Mouse (Mus musculus) lung, adult 2 months (tissue): ENCODE measurements around the gene Znfx1. TPM values are rescaled to one million over a fixed set of nuclear protein-coding genes. Genes with fewer than 3 reads are reported as not detected.

Source experiments
- DNase-seq: peaks from one replicate; pipeline ENCODE4 v3.0.0; 2022
- H3K4me1 ChIP-seq: fragments of 200-500 bp; 2 replicates; pipeline ENCODE4 v1.6.1; 2011; ENCODE audit warnings: low read length; ENCODE audit not compliant: control insufficient read depth, insufficient read depth
- H3K4me3 ChIP-seq: fragments of 200-500 bp; replicated peaks from 2 replicates; pipeline ENCODE3; 2011; ENCODE audit warnings: low read depth, mild to moderate bottlenecking, control low read depth, low read length; ENCODE audit errors: extremely low read depth
- CTCF ChIP-seq: fragments of 200-500 bp; IDR thresholded peaks from 2 replicates; pipeline ENCODE4 v1.5.1; 2011; ENCODE audit warnings: mild to moderate bottlenecking, low read length, control low read depth; ENCODE audit not compliant: insufficient read depth
- POLR2A ChIP-seq: fragments of 200-500 bp; IDR thresholded peaks from 2 replicates; pipeline ENCODE4 v1.6.1; 2011; ENCODE audit warnings: low read depth, mild to moderate bottlenecking, control low read depth, low read length, borderline replicate concordance; ENCODE audit errors: extremely low read depth
- WGBS: fragments of 180-500 bp; shearing (Covaris S2); methylation state at CpG from one replicate; pipeline ENCODE4 v1.1.7; 2018; 5-methylcytosine and 5-hydroxymethylcytosine counted together
- polyA plus RNA-seq: library from polyadenylated mRNA; depleted of rRNA; stranded (reverse); fragments of >200 nt; gene quantifications from 2 replicates; pipeline ENCODE4 v1.2.3, GENCODE M21; 2012

Gene Znfx1
- polyA plus RNA-seq, 1 experiment: 46.6 TPM

DNA sequence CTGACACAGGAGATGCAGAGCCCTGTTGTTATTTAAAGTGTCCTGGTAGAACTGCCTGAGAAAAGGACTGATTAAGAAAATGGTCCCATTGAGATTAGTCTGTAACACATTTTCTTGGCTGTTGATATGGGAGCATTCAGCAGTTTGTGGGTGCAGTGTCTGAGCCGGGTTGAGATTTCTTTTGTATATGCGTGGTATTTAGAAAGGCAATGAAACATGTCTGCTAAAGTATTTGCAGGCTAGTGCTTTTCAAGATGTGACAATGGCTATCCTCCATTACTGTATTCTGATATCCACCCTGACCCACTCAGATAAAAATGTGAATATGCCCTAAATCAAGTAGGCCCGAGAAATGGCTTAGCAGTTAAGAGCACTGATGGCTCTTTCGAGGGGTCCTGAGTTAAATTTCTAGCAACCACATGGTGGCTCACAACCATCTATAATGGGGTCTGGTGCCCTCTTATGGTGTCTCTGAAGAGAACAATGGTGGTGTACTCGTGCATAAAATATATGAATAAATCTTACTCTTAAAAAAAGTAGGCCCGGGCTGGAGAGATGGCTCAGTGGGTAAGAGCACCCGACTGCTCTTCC lies 1.2 kb upstream of the Znfx1 start:
- TF ChIP-seq CTCF: no peak
- no peak for TF ChIP-seq POLR2A
- WGBS: 4% methylated on average over 7 of the region's 7 CpGs
- Histone ChIP-seq H3K4me1 (peaks cover 19% of the 10 kb centered on the region; the same call in 1 of the 2 replicates), H3K4me3 (peak overlapping the region; percentile 19)
- DNase-seq: no peak

DNA sequence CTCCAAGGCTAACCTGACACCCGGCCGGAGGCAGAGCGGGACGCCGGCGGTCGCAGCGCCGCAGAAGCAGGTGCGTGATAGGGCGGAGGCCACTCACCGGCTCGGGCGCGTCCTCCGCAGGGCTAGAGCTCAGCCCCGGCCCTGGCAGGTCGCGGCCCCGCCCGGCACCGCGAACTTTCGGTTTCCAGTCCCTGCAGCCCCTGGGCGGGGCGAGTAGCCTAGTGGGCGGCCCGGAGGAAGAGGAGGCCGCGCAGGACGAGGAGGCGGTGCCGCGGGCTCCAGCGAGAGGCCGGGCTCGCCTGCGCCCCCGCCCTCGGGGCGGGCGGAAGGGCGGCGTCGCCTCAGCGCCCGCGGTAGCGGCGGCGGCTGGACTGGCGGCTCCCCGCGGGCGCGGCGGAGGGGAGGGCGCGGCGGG lies 311 bp downstream of the Znfx1 start:
- Histone ChIP-seq H3K4me3 (peak overlapping the region; percentile 86), H3K4me1 (peaks cover 21% of the 10 kb centered on the region; the same call in 1 of the 2 replicates)
- TF ChIP-seq POLR2A: peak; percentile 74; the same call in 1 of the 2 replicates
- TF ChIP-seq CTCF: no peak
- under 1% methylated on average over 55 of the region's 60 CpGs for WGBS
- DNase-seq: peak; percentile 93

DNA sequence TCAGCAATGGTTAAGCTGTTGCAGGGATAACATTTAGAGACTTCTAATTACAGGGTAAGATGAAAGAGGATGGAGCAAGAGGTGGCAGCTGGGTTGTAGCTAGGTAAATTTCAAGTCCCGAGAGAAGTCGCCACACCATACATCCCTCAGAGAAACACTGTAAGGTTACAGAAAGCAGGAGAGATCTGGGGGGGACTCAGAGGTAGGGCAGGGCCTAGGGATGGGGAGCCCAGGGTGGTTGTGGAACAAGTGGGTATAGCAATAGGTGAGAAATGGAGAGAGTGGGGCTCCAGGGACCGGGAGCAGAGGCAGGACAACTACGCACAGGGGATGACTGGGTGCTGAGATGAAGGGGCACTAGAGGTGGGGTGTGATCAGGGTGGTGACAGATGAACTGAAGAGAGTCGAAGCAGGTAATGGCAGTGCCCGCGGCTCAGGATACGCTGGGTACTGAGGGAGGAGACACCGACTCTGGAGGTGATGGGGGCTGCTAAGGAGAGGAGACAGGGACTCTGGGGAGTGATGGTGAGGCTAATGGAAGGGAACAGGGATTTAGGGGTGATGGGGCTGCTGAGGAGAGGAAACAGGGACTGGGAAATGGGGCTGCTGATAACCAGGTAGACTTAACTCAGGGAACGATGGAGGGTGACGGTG lies 1.3 kb downstream of the Znfx1 start:
- no peak for DNase-seq
- H3K4me3 ChIP-seq: peak overlapping the region; percentile 81
- peaks cover 21% of the 10 kb centered on the region; the same call in 1 of the 2 replicates for H3K4me1 ChIP-seq
- 15% methylated on average over 11 of the region's 11 CpGs for WGBS
- TF ChIP-seq CTCF (no peak), POLR2A (no peak)

DNA sequence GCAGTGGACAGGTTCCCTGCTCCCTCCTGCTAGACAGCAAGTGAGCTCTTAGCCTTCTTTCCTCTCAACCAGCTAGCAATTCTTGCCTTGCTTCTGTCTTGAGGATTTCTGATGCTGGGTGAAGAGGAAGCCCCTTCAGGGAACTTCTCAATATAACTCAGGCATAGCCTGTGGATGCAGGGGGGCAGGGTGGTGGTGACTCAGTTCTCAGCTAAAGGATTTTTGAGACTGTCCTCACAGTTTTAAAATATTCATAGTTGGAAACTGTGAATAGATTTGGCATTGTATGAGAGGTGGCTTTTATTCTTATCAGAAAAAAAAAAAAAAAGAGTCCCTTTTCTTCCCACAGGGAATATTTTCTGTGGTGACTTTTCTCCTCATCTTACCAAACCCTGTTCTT lies 2.1 kb downstream of the Znfx1 start:
- Histone ChIP-seq H3K4me3 (no peak overlapping the region), H3K4me1 (peaks cover 22% of the 10 kb centered on the region)
- no peak for DNase-seq
- TF ChIP-seq CTCF: no peak
- TF ChIP-seq POLR2A: no peak

DNA sequence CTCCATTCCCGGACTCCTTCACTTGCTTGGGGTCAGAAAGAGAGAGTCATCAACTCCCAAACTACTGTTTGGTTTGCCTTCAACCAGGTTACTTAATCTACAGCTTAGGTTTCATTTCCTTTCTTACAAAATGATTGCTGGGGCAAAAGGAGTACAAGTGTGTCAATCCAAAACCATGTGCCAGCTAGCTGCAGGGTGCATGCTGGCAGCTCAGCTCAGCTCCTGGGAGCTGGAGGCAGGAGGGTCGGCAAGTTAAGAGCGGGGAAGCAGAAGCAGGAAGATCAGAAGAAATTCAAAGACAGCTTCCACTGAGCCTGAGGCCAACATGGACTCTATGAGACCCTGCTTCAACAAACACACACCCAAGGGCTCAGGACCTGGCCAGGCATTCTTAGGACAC lies 2.5 kb downstream of the Znfx1 start:
- H3K4me3 ChIP-seq: no peak overlapping the region
- 36% methylated on average over 3 of the region's 3 CpGs for WGBS
- peak; percentile 28 for DNase-seq
- H3K4me1 ChIP-seq: peaks cover 26% of the 10 kb centered on the region
- TF ChIP-seq POLR2A (no peak), CTCF (no peak)

DNA sequence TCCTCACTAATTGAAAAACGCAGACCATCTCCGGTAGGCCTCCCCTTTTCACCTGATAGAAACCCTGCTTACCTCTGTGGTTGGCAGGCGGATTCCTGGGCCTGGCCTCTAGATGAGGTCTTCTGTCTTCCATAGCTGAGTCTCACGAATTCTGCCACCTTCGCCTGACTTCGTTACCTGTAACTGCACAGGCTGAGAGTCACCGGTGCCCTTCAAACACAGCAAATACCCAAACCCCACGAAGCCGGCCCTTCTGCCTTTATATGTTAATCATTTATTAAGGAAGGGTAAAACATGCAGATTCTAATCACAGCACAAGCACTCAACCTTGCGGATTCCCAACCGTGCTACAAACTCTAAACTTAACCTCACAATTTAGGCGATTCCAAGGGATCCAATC lies 2.9 kb downstream of the Znfx1 start:
- Histone ChIP-seq H3K4me1 (peaks cover 27% of the 10 kb centered on the region), H3K4me3 (no peak overlapping the region)
- WGBS: 63% methylated on average over 12 of the region's 12 CpGs
- TF ChIP-seq POLR2A (no peak), CTCF (no peak)
- DNase-seq: no peak

DNA sequence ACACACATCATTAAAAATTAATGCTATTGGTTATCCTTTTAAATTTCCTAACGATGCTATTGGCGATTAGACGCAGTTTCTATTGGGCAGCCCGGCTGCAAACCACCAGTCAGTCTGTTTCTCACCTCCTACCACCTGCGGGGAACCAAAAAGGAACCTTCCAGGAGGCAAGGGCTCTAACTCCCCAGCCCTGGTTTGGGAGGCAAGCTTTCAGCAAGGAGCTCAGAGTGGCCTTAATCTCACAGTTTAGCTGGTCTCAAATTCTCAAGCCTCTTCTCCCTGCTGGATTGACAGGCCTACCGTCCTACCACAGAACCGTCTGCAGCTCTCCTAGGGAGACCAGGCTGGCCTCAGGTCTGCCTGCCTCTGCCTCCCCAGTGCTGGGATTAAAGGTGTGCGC lies 3.3 kb downstream of the Znfx1 start:
- no peak for TF ChIP-seq POLR2A
- TF ChIP-seq CTCF: no peak
- 69% methylated on average over 8 of the region's 8 CpGs for WGBS
- Histone ChIP-seq H3K4me3 (no peak overlapping the region), H3K4me1 (peaks cover 25% of the 10 kb centered on the region)
- DNase-seq: no peak

DNA sequence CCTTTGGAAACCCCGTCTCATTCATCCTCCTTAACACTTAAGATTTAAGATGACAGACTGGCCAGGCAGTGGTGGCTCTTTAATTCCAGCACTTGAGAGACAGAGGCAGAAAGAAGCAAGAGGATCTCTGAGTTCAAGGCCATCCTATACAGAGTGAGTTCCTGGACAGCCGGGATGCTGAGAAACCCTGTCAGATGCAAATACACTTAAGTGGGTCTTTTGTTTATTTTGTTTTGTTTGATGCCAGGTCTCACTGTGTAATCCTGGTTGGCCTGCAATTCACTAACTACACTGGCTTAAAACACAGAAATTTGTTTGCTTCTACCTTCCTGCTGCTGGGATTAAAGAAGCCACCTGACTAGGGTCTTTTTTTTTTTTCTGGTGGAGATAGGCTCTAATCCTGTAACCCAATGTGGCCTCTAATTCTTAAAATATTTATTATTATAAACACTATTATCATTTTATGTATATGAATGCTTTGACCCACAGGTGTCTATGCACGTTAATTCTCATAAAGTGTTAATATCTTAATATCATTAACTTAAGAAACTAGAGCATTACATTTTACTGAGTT lies 3.9 kb downstream of the Znfx1 start:
- DNase-seq: no peak
- TF ChIP-seq CTCF (no peak), POLR2A (no peak)
- peaks cover 25% of the 10 kb centered on the region for H3K4me1 ChIP-seq
- WGBS: 50% methylated on average over 3 of the region's 3 CpGs
- H3K4me3 ChIP-seq: no peak overlapping the region

DNA sequence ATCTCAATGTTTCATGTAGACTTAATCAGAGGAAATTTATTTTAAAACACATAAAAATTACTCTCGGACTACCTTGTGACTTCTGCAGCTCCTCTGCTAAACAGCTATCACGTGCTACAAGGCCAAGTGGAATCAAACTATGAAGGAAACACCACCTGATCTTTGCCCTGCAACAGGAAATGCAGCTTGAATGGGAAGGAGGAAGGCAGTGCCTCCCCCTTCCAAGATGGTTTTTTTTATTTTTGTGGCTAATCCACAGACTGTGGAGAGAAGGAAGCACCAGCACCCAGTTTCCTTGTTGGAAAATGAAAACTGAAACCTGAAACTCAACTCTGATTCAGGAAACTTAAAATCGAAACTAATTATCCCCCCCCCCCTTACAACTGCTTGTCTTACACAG lies 4.6 kb downstream of the Znfx1 start:
- peaks cover 21% of the 10 kb centered on the region for H3K4me1 ChIP-seq
- no peak overlapping the region for H3K4me3 ChIP-seq
- no peak for TF ChIP-seq CTCF
- TF ChIP-seq POLR2A: no peak
- DNase-seq: no peak
- WGBS: 26% methylated on average over 3 of the region's 3 CpGs

DNA sequence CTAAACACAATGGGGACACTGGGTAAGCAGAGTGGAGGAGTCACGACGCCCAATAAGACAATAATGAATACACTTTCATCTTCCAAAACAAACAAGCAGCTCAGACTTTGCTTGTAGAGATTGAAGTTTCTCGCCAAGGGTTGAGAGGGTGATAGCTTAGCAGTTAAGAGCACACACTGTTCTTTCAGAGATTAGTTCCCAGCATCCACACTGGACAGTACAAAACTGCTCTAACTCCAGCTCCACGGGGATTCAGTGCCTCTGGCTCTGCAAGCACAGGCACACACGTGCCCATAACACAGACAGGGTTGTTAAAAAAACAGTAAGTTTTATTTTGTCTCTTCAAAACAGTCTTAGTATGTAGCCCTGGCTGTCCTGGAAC lies 5.9 kb downstream of the Znfx1 start:
- TF ChIP-seq CTCF: no peak
- no peak for TF ChIP-seq POLR2A
- 64% methylated on average over 5 of the region's 5 CpGs for WGBS
- DNase-seq: no peak
- peaks cover 21% of the 10 kb centered on the region for H3K4me1 ChIP-seq
- no peak overlapping the region for H3K4me3 ChIP-seq
